ENCODE assay signal across 8 mouse cellular contexts in the genomic region with DNA sequence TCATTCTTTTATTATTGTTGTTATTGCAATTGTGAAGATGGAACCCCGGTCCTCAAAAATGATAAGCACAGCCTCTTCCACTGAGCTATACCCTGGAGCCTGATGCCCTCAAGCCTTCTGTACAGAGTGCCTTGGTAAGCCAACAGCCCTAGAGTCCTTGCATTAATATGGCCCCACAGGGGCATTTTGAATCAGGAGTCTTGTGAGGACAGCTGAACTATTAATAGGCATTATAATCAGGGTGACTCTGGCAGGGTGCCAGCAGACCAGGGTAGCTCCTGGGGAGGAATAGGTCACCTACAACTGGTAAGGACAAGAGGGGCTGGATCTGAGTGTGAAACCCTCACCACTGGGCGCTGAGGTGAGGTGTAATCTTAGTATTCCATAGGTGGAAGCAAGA. TPM values are rescaled to one million over a fixed set of nuclear protein-coding genes. Genes with fewer than 3 reads are reported as not detected.
DNase-seq lines count a peak whose midpoint lies in the region; ATAC-seq and TF ChIP-seq lines count a peak whose summit lies in the region.

No protein-coding gene starts in this region.

- H3K27me3 ChIP-seq in forebrain, embryonic 14.5 days (replicated peaks; ENCODE audit: control insufficient read depth, insufficient read depth, low read length): no peaks in the 10 kb centered on the region
- H3K27me3 ChIP-seq in intestine, embryonic 15.5 days (replicated peaks): no peaks in the 10 kb centered on the region
- no peaks in the 10 kb centered on the region for H3K27me3 ChIP-seq in liver, postnatal 0 days (ENCODE audit: insufficient read depth, low read length)

- peak overlapping the region; percentile 72 for H3K4me2 ChIP-seq in forebrain, embryonic 14.5 days (ENCODE audit: low read length)
- peak overlapping the region; percentile 67 for H3K4me2 ChIP-seq in intestine, embryonic 15.5 days (replicated peaks)
- peak overlapping the region; percentile 95 for H3K4me2 ChIP-seq in liver, postnatal 0 days (ENCODE audit: low read depth, low read length)

- TF ChIP-seq EP300 in liver, postnatal 0 days (IDR thresholded peaks at IDR 0.05; ENCODE audit: low read depth): no peak

- H3K36me3 ChIP-seq in forebrain, embryonic 14.5 days (ENCODE audit: control insufficient read depth, insufficient read depth, low read length): no peaks in the 10 kb centered on the region
- peaks cover 5% of the 10 kb centered on the region; the same call in 1 of the 2 replicates for H3K36me3 ChIP-seq in intestine, embryonic 15.5 days
- peaks cover 7% of the 10 kb centered on the region for H3K36me3 ChIP-seq in liver, postnatal 0 days (replicated peaks; ENCODE audit: insufficient read depth, low read length)

- peak; percentile 7 for DNase-seq in 3T3-L1 (ENCODE audit: low read depth, low spot score)
- DNase-seq in B cell, adult 2 months: peak; percentile 41 to 45
- DNase-seq in forebrain, embryonic 14.5 days (ENCODE audit: low spot score): no peak
- DNase-seq in liver, postnatal 0 days: no peak
- no peak for DNase-seq in urinary bladder, postnatal 4 days (ENCODE audit: low spot score in 2 of 2)

- no peak for ATAC-seq in forebrain, embryonic 14.5 days
- no peak for ATAC-seq in intestine, embryonic 15.5 days
- no peak for ATAC-seq in liver, postnatal 0 days
- ATAC-seq in frontal cortex, adult (ENCODE audit: low TSS enrichment): no peak
- ATAC-seq in erythroid progenitor cell, adult 5-6 weeks (replicated peaks; ENCODE audit: low FRiP score, poor library complexity, severe bottlenecking): no peak

- no peak overlapping the region for H3K27ac ChIP-seq in forebrain, embryonic 14.5 days (ENCODE audit: low read depth, low read length)
- no peak overlapping the region for H3K27ac ChIP-seq in intestine, embryonic 15.5 days
- no peak overlapping the region for H3K27ac ChIP-seq in liver, postnatal 0 days (ENCODE audit: low read depth)

- H3K4me1 ChIP-seq in forebrain, embryonic 14.5 days (ENCODE audit: control insufficient read depth, insufficient read depth, low read length): peaks cover 10% of the 10 kb centered on the region; the same call in 1 of the 2 replicates
- H3K4me1 ChIP-seq in intestine, embryonic 15.5 days (replicated peaks): peaks cover 13% of the 10 kb centered on the region; the same call in 1 of the 2 replicates
- peaks cover 12% of the 10 kb centered on the region for H3K4me1 ChIP-seq in liver, postnatal 0 days (ENCODE audit: insufficient read depth)

- no peaks in the 10 kb centered on the region for H3K9me3 ChIP-seq in forebrain, embryonic 14.5 days (replicated peaks; ENCODE audit: control insufficient read depth, low read length)
- no peaks in the 10 kb centered on the region for H3K9me3 ChIP-seq in intestine, embryonic 15.5 days
- H3K9me3 ChIP-seq in liver, postnatal 0 days (ENCODE audit: low read length): no peaks in the 10 kb centered on the region

- no peak for TF ChIP-seq CTCF in liver, postnatal 0 days (IDR thresholded peaks at IDR 0.05; ENCODE audit: low read depth)

- WGBS in forebrain, embryonic 14.5 days: 56% methylated on average over 2 of the region's 2 CpGs
- WGBS in intestine, embryonic 15.5 days: 48% methylated on average over 2 of the region's 2 CpGs
- WGBS in liver, postnatal 0 days (ENCODE audit: insufficient replicate concordance): 41% methylated on average over 2 of the region's 2 CpGs

- H3K4me3 ChIP-seq in forebrain, embryonic 14.5 days (ENCODE audit: low read depth, low read length): peak overlapping the region; percentile 41
- H3K4me3 ChIP-seq in intestine, embryonic 15.5 days (replicated peaks): peak overlapping the region; percentile 67
- peak overlapping the region; percentile 73 for H3K4me3 ChIP-seq in liver, postnatal 0 days (ENCODE audit: low read depth, low read length)

- peak overlapping the region; percentile 18 for H3K9ac ChIP-seq in forebrain, embryonic 14.5 days (ENCODE audit: low read length)
- H3K9ac ChIP-seq in intestine, embryonic 15.5 days: peak overlapping the region; percentile 51
- peak overlapping the region; percentile 19; the same call in 1 of the 2 replicates for H3K9ac ChIP-seq in liver, postnatal 0 days (replicated peaks)

RNA-seq across cellular contexts. Expression of a gene that starts 0.8 kb away (rescaled TPM):
- 33.4 and 44.1 TPM in 2 replicates for polyA plus RNA-seq in forebrain, embryonic 14.5 days (2014; fragmentation: Nextera tagmentation; extraction: Ambion mirVana)
- polyA plus RNA-seq in intestine, embryonic 15.5 days (2015; fragmentation: Nextera tagmentation; extraction: Ambion mirVana): 88.4 and 88.8 TPM in 2 replicates
- polyA plus RNA-seq in liver, postnatal 0 days (2015; fragmentation: Nextera tagmentation; extraction: Ambion mirVana): 18.6 and 20.3 TPM in 2 replicates
- 5.8 and 31.4 TPM in 2 replicates for total RNA-seq in erythroid progenitor cell, adult 5-6 weeks (2015; ENCODE audit: low replicate concordance)
- total RNA-seq in erythroid progenitor cell, adult 5-6 weeks (2017; ENCODE audit: low replicate concordance): 11.9 and 21.3 TPM in 2 replicates

RNA-seq across cellular contexts. Expression of a gene that starts 57.5 kb away (rescaled TPM):
- polyA plus RNA-seq in forebrain, embryonic 14.5 days (2014; fragmentation: Nextera tagmentation; extraction: Ambion mirVana): 7.1 and 8.3 TPM in 2 replicates
- polyA plus RNA-seq in intestine, embryonic 15.5 days (2015; fragmentation: Nextera tagmentation; extraction: Ambion mirVana): 1.3 and 2.5 TPM in 2 replicates
- 4.8 and 5.0 TPM in 2 replicates for polyA plus RNA-seq in liver, postnatal 0 days (2015; fragmentation: Nextera tagmentation; extraction: Ambion mirVana)
- total RNA-seq in erythroid progenitor cell, adult 5-6 weeks (2015; ENCODE audit: low replicate concordance): not detected in 2 replicates
- total RNA-seq in erythroid progenitor cell, adult 5-6 weeks (2017; ENCODE audit: low replicate concordance): not detected in 2 replicates

Comparison
In these comparisons a context has a peak if more than half of its experiments do, and no peak if none do; other contexts are left out.
1. DNase-seq: peak in 3T3-L1 (single experiment) and B cell, adult 2 months (2 of 2); none in forebrain, embryonic 14.5 days (single experiment), liver, postnatal 0 days (single experiment) and urinary bladder, postnatal 4 days (0 of 2).
2. Peak in every context shown above with its lines, with median percentiles within 50 percentile points of each other: H3K4me2 ChIP-seq, H3K4me3 ChIP-seq and H3K9ac ChIP-seq.